Mouse (Mus musculus) ES-Bruce4 (cell line): Measurements from ENCODE around the gene Ets2. TPM values are rescaled to one million over a fixed set of nuclear protein-coding genes. Genes with fewer than 3 reads are reported as not detected.

ENCODE experiments used
- H3K27ac ChIP-seq: 2 replicates; pipeline ENCODE4 v1.5.1; 2012; ENCODE audit warnings: low read length, inconsistent platforms; ENCODE audit not compliant: insufficient read depth
- H3K27me3 ChIP-seq: 2 replicates; pipeline ENCODE4 v1.6.1; 2012; ENCODE audit warnings: mild to moderate bottlenecking, low read length, inconsistent platforms; ENCODE audit not compliant: control insufficient read depth, poor library complexity, insufficient read depth, severe bottlenecking
- H3K36me3 ChIP-seq: 2 replicates; pipeline ENCODE4 v1.6.1; 2012; ENCODE audit warnings: inconsistent platforms, mild to moderate bottlenecking, low read length, moderate library complexity; ENCODE audit not compliant: control insufficient read depth, poor library complexity, insufficient read depth, severe bottlenecking
- H3K4me1 ChIP-seq: one replicate; pipeline ENCODE4 v1.8.1; 2011; ENCODE audit warnings: low read length; ENCODE audit not compliant: control insufficient read depth, insufficient read depth
- H3K4me3 ChIP-seq: 2 replicates; pipeline ENCODE4 v1.5.1; 2011; ENCODE audit warnings: low read depth, mild to moderate bottlenecking, low read length
- H3K9ac ChIP-seq: 2 replicates; pipeline ENCODE4 v1.6.1; 2012; ENCODE audit warnings: low read depth, mild to moderate bottlenecking, inconsistent platforms; ENCODE audit not compliant: poor library complexity, severe bottlenecking
- H3K9me3 ChIP-seq: replicated peaks from 2 replicates; pipeline ENCODE4 v1.6.1; 2012; ENCODE audit warnings: mild to moderate bottlenecking, low read length, inconsistent platforms; ENCODE audit not compliant: control insufficient read depth, poor library complexity, insufficient read depth, severe bottlenecking
- CTCF ChIP-seq: IDR thresholded peaks from one replicate; pipeline ENCODE4 v1.8.1; 2011; ENCODE audit warnings: low read depth, low read length
- EP300 ChIP-seq: IDR thresholded peaks from 2 replicates; pipeline ENCODE4 v1.6.1; 2011; ENCODE audit warnings: low read depth, low read length; ENCODE audit not compliant: insufficient read depth
- POLR2A ChIP-seq: IDR thresholded peaks from one replicate; pipeline ENCODE4 v1.8.1; 2011; ENCODE audit warnings: low read length; ENCODE audit not compliant: insufficient read depth
- polyA plus RNA-seq: library from polyadenylated mRNA; stranded (reverse); fragments of >200 nt; gene quantifications from 2 replicates; pipeline ENCODE4 v1.2.4, GENCODE M21; 2011; ENCODE audit warnings: low read depth; ENCODE audit not compliant: missing spikeins, insufficient read depth, insufficient read length

The Ets2 gene
- polyA plus RNA-seq, 1 experiment, result 32.5 TPM

DNA sequence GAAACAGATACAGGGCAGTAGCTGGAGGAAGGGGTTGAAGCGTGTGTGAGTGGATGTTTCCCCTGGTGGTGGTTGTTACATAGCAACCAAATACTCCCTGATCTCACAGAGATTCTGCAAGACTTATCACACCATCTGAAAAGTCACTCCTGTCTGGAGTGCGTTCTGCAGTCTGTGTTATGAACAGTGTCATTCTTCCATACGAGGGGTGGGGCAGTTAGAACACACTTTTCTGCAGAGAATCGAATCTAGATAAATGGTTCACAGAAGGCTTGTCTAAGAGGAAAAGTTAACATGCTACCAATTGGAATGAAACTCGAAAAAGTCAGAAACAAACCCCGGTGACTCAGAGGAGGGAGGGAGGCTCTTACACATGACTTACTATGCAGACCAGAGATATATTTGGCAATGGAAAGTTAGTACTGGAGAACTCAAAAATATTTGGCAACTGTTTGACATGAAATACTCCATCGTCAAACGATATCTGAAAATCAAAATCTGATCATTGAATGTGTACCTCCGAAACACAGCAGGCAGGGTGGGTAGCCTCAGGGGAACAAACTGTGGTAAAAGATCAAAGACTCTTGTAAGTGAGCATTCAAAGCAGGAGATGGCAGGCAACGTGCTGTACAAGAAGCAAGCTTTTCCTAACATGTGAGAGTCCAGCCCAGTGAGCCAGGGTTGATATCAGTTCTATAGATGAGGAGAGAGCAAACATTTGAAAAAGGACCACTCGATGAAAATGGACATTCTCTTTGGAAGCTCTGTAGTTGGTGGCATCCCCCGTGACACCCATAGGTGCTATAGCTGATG is 47.6 kb downstream of the Ets2 start:
- no peak overlapping the region for H3K27ac ChIP-seq
- no peak overlapping the region for H3K9ac ChIP-seq
- no peaks in the 10 kb centered on the region for H3K4me1 ChIP-seq
- H3K36me3 ChIP-seq, result no peaks in the 10 kb centered on the region
- TF ChIP-seq EP300, result no peak
- no peak for TF ChIP-seq CTCF
- no peak for TF ChIP-seq POLR2A
- H3K4me3 ChIP-seq, result no peak overlapping the region
- H3K9me3 ChIP-seq, result no peaks in the 10 kb centered on the region
- H3K27me3 ChIP-seq, result no peaks in the 10 kb centered on the region; the same call in 1 of the 2 replicates

DNA sequence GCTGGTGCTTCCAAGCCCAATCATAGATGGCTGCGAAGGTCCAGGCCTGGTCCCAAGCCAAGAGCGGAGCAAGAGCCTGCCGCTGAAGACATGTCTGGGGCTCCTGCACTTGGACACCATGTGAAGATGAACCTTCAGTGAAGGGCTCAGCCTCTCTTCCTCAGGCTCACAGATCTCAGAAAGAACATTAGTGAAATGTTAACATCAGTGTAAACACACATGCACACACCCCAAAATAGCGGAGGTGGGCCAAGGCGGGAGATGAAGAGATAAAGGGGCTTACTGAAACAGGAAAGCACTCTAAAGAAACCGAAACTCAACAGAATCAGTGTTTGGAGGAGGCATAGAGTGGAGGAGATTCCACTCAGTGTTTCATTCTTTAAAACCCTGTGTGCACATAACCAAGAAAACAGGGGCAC is 48.3 kb downstream of the Ets2 start:
- no peaks in the 10 kb centered on the region for H3K4me1 ChIP-seq
- H3K9me3 ChIP-seq, result no peaks in the 10 kb centered on the region
- H3K4me3 ChIP-seq, result no peak overlapping the region
- no peak for TF ChIP-seq CTCF
- TF ChIP-seq EP300, result no peak
- no peak for TF ChIP-seq POLR2A
- no peak overlapping the region for H3K9ac ChIP-seq
- H3K27ac ChIP-seq, result no peak overlapping the region
- no peaks in the 10 kb centered on the region; the same call in 1 of the 2 replicates for H3K27me3 ChIP-seq
- H3K36me3 ChIP-seq, result no peaks in the 10 kb centered on the region

DNA sequence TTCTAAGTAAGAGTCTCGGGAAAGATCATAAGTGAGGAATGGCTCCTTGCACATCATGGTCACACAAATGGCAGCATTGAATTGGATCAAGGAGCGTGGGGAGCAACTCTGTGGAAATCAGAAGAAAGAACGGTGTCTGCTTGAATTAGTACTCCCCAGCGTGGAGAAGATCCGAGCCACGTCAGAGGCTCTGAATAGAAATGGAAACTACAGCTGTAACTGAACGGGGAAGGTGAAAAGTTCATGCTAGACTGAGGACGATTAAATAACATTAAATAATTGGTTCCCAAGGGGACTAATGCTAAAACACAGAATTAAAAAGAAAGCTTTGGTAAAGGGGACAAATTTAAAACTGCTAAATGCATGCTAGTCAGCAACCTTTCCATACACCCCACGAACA is 50.6 kb downstream of the Ets2 start:
- Histone ChIP-seq H3K4me1 (peaks cover 2% of the 10 kb centered on the region), H3K9ac (no peak overlapping the region), H3K27me3 (no peaks in the 10 kb centered on the region; the same call in 1 of the 2 replicates), H3K4me3 (no peak overlapping the region), H3K36me3 (no peaks in the 10 kb centered on the region), H3K27ac (no peak overlapping the region), H3K9me3 (no peaks in the 10 kb centered on the region)
- no peak for TF ChIP-seq POLR2A
- TF ChIP-seq CTCF, result no peak
- no peak for TF ChIP-seq EP300

DNA sequence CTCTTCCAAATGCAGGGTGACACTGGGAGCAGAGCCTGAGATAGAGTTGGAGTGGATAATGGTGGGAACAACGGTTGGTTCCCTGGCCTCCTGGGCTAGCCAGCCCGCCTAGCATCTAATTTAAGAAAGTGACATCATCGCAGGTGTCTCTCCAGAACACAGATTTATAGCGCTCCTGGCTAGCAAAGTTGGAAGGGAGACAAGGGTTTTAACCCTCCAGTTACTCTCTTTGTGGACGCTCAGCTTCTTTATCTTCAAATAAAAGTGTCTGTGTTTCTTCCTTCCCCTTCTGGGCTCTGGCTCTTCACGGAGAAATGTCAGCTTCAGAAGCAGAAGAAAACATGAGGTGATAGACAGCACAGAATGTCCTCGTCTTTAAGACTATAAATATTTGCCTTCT is 51.4 kb downstream of the Ets2 start:
- Histone ChIP-seq H3K9me3 (no peaks in the 10 kb centered on the region), H3K27ac (no peak overlapping the region), H3K4me3 (no peak overlapping the region), H3K27me3 (no peaks in the 10 kb centered on the region; the same call in 1 of the 2 replicates), H3K4me1 (peaks cover 2% of the 10 kb centered on the region), H3K9ac (no peak overlapping the region), H3K36me3 (no peaks in the 10 kb centered on the region)
- no peak for TF ChIP-seq EP300
- no peak for TF ChIP-seq POLR2A
- no peak for TF ChIP-seq CTCF

DNA sequence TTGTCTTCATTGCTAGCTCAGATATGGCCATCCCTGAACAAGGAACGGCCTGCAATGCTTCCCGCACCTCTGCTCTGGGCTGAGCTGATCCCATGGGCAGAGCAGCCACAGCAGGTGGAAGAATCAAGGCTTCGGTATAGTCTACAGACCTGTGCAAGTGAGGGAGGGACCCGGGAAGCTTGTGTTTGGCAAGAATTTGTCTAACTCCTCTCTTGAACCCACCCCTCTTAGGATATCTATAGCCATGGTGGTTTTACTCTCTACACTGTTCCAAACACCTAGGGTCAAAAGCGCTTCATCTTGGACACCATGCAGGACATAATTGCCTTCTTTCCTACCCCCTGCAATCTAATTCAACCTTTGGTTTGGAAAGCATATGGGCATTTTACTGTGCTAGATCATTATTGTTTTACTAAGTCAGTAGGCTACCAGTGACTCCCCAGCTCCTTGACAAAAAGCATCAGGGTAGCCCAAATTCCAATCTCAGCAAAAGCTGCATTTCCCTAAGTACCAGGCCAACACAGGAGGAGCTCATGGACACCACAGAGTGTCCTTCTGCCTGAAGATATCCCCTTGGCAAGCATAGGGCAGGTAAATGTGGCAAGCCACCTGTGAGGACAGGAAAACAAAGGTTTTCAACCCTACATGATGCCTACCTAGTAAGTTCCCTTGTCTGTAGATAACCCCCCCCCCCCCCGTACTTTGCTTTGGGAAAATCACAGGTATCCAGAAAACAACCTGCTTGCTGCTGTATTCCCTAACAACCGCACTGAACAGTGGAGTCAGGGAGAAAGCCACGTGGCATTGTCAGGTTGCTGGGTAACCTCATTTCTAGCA is 57.5 kb downstream of the Ets2 start:
- peaks cover 4% of the 10 kb centered on the region for H3K4me1 ChIP-seq
- H3K27me3 ChIP-seq, result no peaks in the 10 kb centered on the region
- no peak overlapping the region for H3K27ac ChIP-seq
- no peak overlapping the region for H3K9ac ChIP-seq
- H3K9me3 ChIP-seq, result no peaks in the 10 kb centered on the region
- TF ChIP-seq EP300 (no peak), CTCF (no peak), POLR2A (no peak)
- H3K4me3 ChIP-seq, result no peak overlapping the region
- no peaks in the 10 kb centered on the region for H3K36me3 ChIP-seq

DNA sequence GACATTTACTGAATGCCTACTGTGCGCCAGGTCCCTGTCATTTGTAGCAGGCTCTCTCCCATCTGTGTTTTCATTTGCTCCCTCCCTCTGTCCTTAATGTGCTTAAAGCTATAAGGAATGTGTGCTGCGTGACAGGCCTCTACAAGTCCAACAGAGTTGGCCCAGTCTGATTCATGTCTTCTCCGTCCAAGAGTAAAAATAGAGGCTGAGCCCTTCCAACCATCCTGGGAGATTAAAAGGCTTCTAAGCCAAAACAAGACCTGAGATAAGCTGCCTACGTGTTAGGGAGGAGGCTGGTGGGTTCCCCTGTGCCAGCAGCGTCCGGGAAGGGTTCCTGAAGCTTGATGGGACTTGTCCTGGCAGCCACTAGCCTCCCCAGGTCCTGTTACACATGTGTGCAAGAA is 58.1 kb downstream of the Ets2 start:
- no peaks in the 10 kb centered on the region for H3K36me3 ChIP-seq
- H3K27ac ChIP-seq, result no peak overlapping the region
- peaks cover 4% of the 10 kb centered on the region for H3K4me1 ChIP-seq
- no peak overlapping the region for H3K9ac ChIP-seq
- no peak overlapping the region for H3K4me3 ChIP-seq
- TF ChIP-seq CTCF (no peak), EP300 (no peak), POLR2A (no peak)
- H3K9me3 ChIP-seq, result no peaks in the 10 kb centered on the region
- no peaks in the 10 kb centered on the region for H3K27me3 ChIP-seq
